Mouse (Mus musculus) forebrain, embryonic 10.5 days (tissue): ENCODE measurements at regions not wholly inside any gene's neighbourhood (a gene's known extent, or its start where the extent isn't known, plus 50 kb on each side); places are given as distances from the start of the nearest gene placed in this dataset.

Experiments used
- DNase-seq: peaks from one replicate; pipeline ENCODE4 v3.0.0-alpha.2; 2017; ENCODE audit warnings: low spot score; ENCODE audit errors: extremely low spot score
- H3K27ac ChIP-seq: fragments of 300-500 bp; sonication (generic); 2 replicates; pipeline ENCODE4 v1.5.1; 2016; ENCODE audit warnings: mild to moderate bottlenecking
- H3K27me3 ChIP-seq: fragments of 300-500 bp; sonication (generic); 2 replicates; pipeline ENCODE4 v1.6.1; 2016; ENCODE audit warnings: mild to moderate bottlenecking; ENCODE audit not compliant: poor library complexity, severe bottlenecking
- H3K36me3 ChIP-seq: fragments of 300-500 bp; sonication (generic); replicated peaks from 2 replicates; pipeline ENCODE4 v1.6.1; 2016; ENCODE audit warnings: mild to moderate bottlenecking, moderate library complexity
- H3K4me1 ChIP-seq: fragments of 300-500 bp; sonication (generic); 2 replicates; pipeline ENCODE4 v1.6.1; 2016
- H3K4me3 ChIP-seq: fragments of 300-500 bp; sonication (generic); 2 replicates; pipeline ENCODE4 v1.5.1; 2016; ENCODE audit warnings: mild to moderate bottlenecking, moderate library complexity
- H3K9me3 ChIP-seq: fragments of 300-500 bp; sonication (generic); 2 replicates; pipeline ENCODE4 v1.6.1; 2016; ENCODE audit warnings: mild to moderate bottlenecking, moderate library complexity
- WGBS: fragments of 180-500 bp; shearing (Covaris S2); methylation state at CpG from one replicate; pipeline ENCODE4 v1.1.7; 2016; 5-methylcytosine and 5-hydroxymethylcytosine counted together

- Histone ChIP-seq H3K9me3 (no peaks in the 10 kb centered on the region), H3K27ac (peak overlapping the region; percentile 44), H3K4me1 (peaks cover 43% of the 10 kb centered on the region), H3K36me3 (no peaks in the 10 kb centered on the region), H3K4me3 (no peak overlapping the region), H3K27me3 (peaks cover 13% of the 10 kb centered on the region; the same call in 1 of the 2 replicates)
- no peak for DNase-seq
- 75% methylated on average over 9 of the region's 9 CpGs for WGBS
Observed at GRCm38 (mm10) chr19:32960196-32960947, 203.1 kb downstream of the Pten start.

- no peak for DNase-seq
- no peaks in the 10 kb centered on the region for H3K9me3 ChIP-seq
- H3K27me3 ChIP-seq = peaks cover 13% of the 10 kb centered on the region; the same call in 1 of the 2 replicates
- peaks cover 38% of the 10 kb centered on the region for H3K4me1 ChIP-seq
- no peaks in the 10 kb centered on the region for H3K36me3 ChIP-seq
- H3K27ac ChIP-seq = no peak overlapping the region
- WGBS = 84% methylated on average over 5 of the region's 5 CpGs
- no peak overlapping the region for H3K4me3 ChIP-seq
Observed at GRCm38 (mm10) chr19:32961525-32961924, 204.2 kb downstream of the Pten start.

- Histone ChIP-seq H3K27me3 (no peaks in the 10 kb centered on the region), H3K9me3 (no peaks in the 10 kb centered on the region), H3K4me1 (peaks cover 32% of the 10 kb centered on the region), H3K27ac (no peak overlapping the region), H3K4me3 (no peak overlapping the region), H3K36me3 (no peaks in the 10 kb centered on the region)
- DNase-seq = no peak
- WGBS = 42% methylated on average over 1 of the region's 1 CpGs
Observed at GRCm38 (mm10) chr19:32963983-32964382, 206.7 kb downstream of the Pten start.

GRCm38 (mm10) chr19:32965488-32965887 lies 208.2 kb downstream of the Pten start:
- Histone ChIP-seq H3K9me3 (no peaks in the 10 kb centered on the region), H3K27me3 (no peaks in the 10 kb centered on the region), H3K4me3 (no peak overlapping the region), H3K27ac (no peak overlapping the region), H3K4me1 (peaks cover 37% of the 10 kb centered on the region), H3K36me3 (no peaks in the 10 kb centered on the region)
- 68% methylated on average over 2 of the region's 2 CpGs for WGBS
- no peak for DNase-seq

- no peaks in the 10 kb centered on the region for H3K27me3 ChIP-seq
- H3K36me3 ChIP-seq = no peaks in the 10 kb centered on the region
- WGBS = 33% methylated on average over 7 of the region's 7 CpGs
- no peak overlapping the region for H3K4me3 ChIP-seq
- H3K9me3 ChIP-seq = no peaks in the 10 kb centered on the region
- peaks cover 26% of the 10 kb centered on the region for H3K4me1 ChIP-seq
- peak; percentile 55 for DNase-seq
- H3K27ac ChIP-seq = 0 out of 2 replicates have a peak overlapping the region, but pooled peaks have one; percentile 22
Observed at GRCm38 (mm10) chr19:32969213-32969776, 212.0 kb downstream of the Pten start.

GRCm38 (mm10) chr19:32972116-32972515 lies 214.8 kb downstream of the Pten start:
- no peak overlapping the region for H3K4me3 ChIP-seq
- 93% methylated on average over 6 of the region's 6 CpGs for WGBS
- no peaks in the 10 kb centered on the region for H3K27me3 ChIP-seq
- no peaks in the 10 kb centered on the region for H3K36me3 ChIP-seq
- DNase-seq = no peak
- H3K27ac ChIP-seq = no peak overlapping the region
- H3K9me3 ChIP-seq = no peaks in the 10 kb centered on the region
- H3K4me1 ChIP-seq = peaks cover 14% of the 10 kb centered on the region

GRCm38 (mm10) chr19:32973130-32973529 lies 215.8 kb downstream of the Pten start:
- H3K27ac ChIP-seq = no peak overlapping the region
- WGBS = 86% methylated on average over 3 of the region's 3 CpGs
- H3K4me1 ChIP-seq = peaks cover 14% of the 10 kb centered on the region
- no peak for DNase-seq
- no peaks in the 10 kb centered on the region for H3K27me3 ChIP-seq
- H3K4me3 ChIP-seq = no peak overlapping the region
- H3K9me3 ChIP-seq = no peaks in the 10 kb centered on the region
- H3K36me3 ChIP-seq = no peaks in the 10 kb centered on the region

GRCm38 (mm10) chr19:32974778-32975240 lies 217.5 kb downstream of the Pten start:
- H3K36me3 ChIP-seq = no peaks in the 10 kb centered on the region
- no peak overlapping the region for H3K4me3 ChIP-seq
- peaks cover 4% of the 10 kb centered on the region for H3K4me1 ChIP-seq
- H3K27me3 ChIP-seq = no peaks in the 10 kb centered on the region
- no peak for DNase-seq
- H3K9me3 ChIP-seq = no peaks in the 10 kb centered on the region
- WGBS = 92% methylated on average over 4 of the region's 4 CpGs
- H3K27ac ChIP-seq = peak overlapping the region; percentile 30; the same call in 1 of the 2 replicates

GRCm38 (mm10) chr19:32975303-32975702 lies 218.0 kb downstream of the Pten start:
- H3K36me3 ChIP-seq = no peaks in the 10 kb centered on the region
- DNase-seq = no peak
- H3K4me1 ChIP-seq = no peaks in the 10 kb centered on the region
- H3K9me3 ChIP-seq = no peaks in the 10 kb centered on the region
- 86% methylated on average over 5 of the region's 5 CpGs for WGBS
- H3K4me3 ChIP-seq = no peak overlapping the region
- H3K27ac ChIP-seq = no peak overlapping the region
- H3K27me3 ChIP-seq = no peaks in the 10 kb centered on the region

GRCm38 (mm10) chr19:32976507-32976906 lies 219.2 kb downstream of the Pten start:
- DNase-seq = no peak
- H3K9me3 ChIP-seq = no peaks in the 10 kb centered on the region
- no peak overlapping the region for H3K4me3 ChIP-seq
- no peaks in the 10 kb centered on the region for H3K27me3 ChIP-seq
- no peaks in the 10 kb centered on the region for H3K4me1 ChIP-seq
- 89% methylated on average over 7 of the region's 7 CpGs for WGBS
- H3K36me3 ChIP-seq = no peaks in the 10 kb centered on the region
- no peak overlapping the region for H3K27ac ChIP-seq

- no peak for DNase-seq
- no peaks in the 10 kb centered on the region for H3K4me1 ChIP-seq
- H3K27ac ChIP-seq = no peak overlapping the region
- 93% methylated on average over 7 of the region's 7 CpGs for WGBS
- H3K9me3 ChIP-seq = no peaks in the 10 kb centered on the region
- no peak overlapping the region for H3K4me3 ChIP-seq
- no peaks in the 10 kb centered on the region for H3K36me3 ChIP-seq
- no peaks in the 10 kb centered on the region for H3K27me3 ChIP-seq
Observed at GRCm38 (mm10) chr19:32978037-32978745, 220.9 kb downstream of the Pten start.

GRCm38 (mm10) chr19:32980142-32980541 lies 222.8 kb downstream of the Pten start:
- Histone ChIP-seq H3K36me3 (no peaks in the 10 kb centered on the region), H3K27me3 (no peaks in the 10 kb centered on the region), H3K9me3 (no peaks in the 10 kb centered on the region), H3K4me3 (no peak overlapping the region), H3K27ac (no peak overlapping the region), H3K4me1 (no peaks in the 10 kb centered on the region)
- DNase-seq = no peak
- 73% methylated on average over 5 of the region's 5 CpGs for WGBS

GRCm38 (mm10) chr19:32988713-32989112 lies 231.4 kb downstream of the Pten start:
- no peaks in the 10 kb centered on the region for H3K9me3 ChIP-seq
- no peaks in the 10 kb centered on the region for H3K27me3 ChIP-seq
- no peak for DNase-seq
- WGBS = 73% methylated on average over 5 of the region's 5 CpGs
- no peak overlapping the region for H3K27ac ChIP-seq
- peaks cover 5% of the 10 kb centered on the region; the same call in 1 of the 2 replicates for H3K4me1 ChIP-seq
- H3K4me3 ChIP-seq = no peak overlapping the region
- no peaks in the 10 kb centered on the region for H3K36me3 ChIP-seq
